Mouse (Mus musculus) layer of hippocampus, postnatal 36 days (tissue): ENCODE data around the gene Trank1. TPM values are rescaled to one million over a fixed set of nuclear protein-coding genes. Genes with fewer than 3 reads are reported as not detected.

Experiments
- DNase-seq, 2 experiments: peaks; one replicate each; pipeline ENCODE4 v3.0.0; 2022
- total RNA-seq, 2 experiments: library from RNA; stranded (reverse); gene quantifications; 2 replicates each; pipeline ENCODE4 v1.2.3; 2021

Trank1 gene
- total RNA-seq: 100 to 1,000 TPM; 201 to 218 TPM

DNA sequence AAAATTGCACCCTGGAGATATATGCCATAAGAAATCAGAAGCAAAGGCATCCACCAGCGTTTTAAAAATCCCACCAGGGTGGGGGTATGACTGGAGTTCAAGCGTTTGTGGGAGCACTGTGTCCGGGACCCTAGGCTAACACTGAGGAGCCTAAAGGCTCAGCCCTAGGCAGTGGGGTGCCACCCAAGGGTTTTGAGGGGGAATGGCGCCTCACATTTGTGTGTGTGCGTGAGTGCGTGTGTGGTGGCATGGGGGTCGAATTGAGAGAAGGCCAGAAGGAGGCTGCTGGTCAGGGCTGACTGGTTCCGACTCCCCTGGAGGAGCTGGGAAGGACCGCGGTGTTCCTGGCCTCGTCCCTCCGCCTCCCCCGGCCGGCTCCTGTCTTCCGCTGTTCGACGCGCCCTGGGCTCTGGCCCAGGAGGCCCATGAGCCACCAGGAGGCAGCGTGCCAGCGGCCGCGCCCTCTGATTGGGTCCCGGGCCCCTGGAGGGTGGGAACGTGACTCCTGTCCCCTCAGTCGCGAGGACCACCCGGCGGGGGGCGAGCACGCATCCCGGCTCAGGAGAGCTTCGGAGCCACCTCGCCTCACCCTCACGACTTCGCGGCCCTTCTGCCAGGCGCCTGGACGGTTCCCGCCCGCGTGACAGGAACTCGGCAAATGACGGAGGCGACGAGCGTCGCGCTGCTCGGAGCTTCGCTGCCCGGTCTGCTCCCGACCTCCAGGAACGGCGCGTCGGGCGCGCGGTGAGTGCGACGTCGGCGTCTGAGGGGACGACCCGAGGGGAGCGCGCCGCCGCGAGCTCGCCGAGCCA lies at the start of gene Trank1:
Trank1 (plus strand) TSS at position 709 of the 812 bp plus-strand sequence.
- DNase-seq: peak; percentile 40 to 48

DNA sequence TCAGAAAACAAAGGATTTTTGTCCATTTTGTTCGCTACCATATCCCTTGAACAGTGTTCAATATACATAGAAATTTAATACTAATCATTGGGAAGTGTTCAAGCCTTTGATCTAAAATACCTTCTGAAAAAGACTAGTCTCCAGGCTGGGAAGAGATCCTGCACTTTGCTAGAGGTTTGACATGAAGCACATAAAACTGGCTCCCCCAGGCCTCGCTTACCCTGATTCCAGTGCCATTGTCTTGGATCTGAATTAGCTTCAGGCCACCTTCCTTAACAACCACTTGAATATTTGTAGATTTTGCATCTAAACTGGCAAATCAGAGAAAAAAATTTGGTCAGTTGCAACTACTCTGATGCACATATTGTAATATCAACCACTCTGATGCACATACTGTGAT lies 43.5 kb upstream of the Trank1 start:
- DNase-seq: no peak

DNA sequence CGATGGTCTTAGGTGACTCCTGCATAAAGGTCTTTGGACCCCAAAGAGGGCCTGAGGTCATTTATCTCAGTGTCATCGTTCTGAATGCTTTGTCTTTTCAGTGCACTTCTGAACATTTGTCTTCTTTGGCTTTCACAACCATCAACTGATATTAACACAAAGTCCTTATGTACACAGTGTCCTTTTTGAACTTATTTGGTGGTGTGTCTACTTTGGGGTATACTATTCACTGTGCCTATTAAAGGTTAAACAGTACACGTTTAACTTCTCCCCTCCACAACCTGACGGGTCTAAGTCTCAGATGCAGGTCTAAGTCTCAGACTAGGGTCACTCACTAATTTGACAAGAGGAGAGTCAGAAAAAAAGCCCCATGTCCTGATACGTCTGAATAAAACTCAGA lies 40.9 kb upstream of the Trank1 start:
- DNase-seq: no peak

DNA sequence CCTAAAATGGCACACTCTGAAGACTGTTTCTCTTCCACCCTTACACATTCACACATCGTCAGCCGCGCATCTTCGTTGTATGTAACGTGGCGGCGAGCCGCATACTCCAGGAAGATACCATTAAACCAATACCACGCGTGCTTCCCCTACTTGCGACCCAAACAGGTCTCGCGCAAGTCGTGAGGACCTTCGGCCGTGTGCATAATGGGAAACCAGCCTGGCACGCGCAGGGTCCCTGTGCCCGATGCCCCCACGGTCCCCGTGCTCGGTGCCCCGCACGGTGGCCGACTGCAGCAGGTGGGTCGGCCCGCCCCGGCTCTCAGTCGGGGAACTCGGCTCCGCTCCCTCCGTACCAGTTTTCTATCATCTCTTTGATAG lies 40.5 kb upstream of the Trank1 start:
- DNase-seq: no peak

DNA sequence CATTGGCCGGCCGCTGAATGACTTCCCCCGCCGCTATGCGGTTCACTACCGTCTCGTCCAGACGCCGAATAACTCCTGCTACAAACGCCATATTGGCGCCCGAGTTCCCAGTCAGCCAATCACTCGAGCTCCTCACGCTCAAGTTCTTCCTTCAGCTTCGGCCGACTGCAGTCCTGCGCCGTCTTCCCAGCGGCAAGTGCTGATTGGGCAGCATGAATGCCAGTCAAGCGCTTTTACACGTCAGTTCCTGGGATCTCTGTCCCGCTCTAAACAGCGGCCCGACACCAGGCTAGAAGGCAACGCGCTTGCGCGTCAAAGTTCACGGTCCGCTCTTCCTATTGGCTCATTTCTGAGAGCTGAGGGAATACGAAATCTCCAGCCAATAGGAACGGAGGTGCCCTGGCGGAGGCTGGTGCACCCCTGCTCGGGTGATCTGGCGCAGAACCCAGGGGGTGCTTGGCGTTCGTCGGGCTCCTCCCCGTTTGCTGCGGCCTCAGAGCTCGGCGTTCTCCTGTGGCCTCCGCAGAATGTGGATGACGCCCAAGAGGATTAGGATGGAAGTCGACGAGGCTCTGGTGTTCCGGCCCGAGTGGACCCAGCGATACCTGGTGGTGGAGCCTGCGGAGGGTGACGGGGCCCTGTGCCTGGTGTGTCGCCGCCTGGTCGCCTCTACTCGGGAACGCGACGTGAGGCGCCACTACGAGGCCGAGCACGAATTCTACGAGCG lies 39.9 kb upstream of the Trank1 start, which contains the start of the genes Mlh1 and Epm2aip1:
Mlh1 (minus strand) TSS at position 358 of the 727 bp plus-strand sequence.
Epm2aip1 (plus strand) TSS at position 496 of the 727 bp plus-strand sequence.
- peak; percentile 99 for DNase-seq

DNA sequence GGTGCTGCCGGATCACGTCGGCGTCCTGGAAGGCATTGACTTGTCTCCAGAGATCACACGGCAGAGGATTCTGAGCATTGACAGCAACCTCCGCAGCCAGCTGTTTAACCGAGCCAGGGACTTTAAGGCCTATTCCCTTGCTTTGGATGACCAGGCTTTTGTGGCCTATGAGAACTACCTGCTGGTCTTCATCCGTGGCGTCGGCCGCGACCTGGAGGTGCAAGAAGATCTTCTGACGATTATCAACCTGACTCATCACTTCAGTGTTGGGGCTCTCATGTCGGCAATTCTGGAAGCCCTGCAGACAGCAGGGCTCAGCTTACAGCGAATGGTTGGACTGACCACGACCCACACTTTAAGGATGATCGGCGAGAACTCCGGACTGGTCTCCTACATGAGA lies 39.2 kb upstream of the Trank1 start:
- no peak for DNase-seq

DNA sequence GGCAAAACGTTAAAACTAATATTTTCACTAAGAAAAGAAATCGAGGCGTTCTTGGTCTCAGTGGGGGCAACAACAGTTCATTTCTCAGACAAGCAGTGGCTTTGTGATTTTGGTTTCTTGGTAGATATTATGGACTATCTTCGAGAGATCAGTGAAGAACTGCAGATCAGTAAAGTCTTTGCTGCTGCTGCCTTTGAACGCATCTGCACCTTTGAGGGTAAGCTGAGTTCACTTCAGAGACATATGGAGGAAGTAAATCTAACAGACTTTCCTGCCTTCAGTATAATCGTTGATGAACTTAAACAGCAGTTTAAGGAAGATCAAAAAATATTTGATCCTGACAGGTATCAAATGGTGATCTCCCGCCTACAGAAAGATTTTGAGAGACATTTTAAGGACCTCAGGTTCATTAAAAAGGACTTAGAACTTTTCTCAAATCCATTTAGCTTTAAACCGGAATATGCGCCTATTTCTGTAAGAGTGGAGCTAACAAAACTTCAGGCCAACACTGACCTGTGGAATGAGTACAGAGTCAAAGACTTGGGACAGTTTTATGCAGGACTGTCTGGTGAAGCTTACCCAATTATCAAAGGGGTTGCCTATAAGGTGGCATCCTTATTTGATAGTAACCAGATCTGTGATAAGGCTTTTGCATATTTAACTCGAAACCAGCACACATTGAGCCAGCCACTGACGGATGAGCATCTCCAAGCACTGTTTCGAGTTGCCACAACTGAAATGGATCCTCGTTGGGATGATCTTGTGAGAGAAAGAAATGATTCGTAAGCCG lies 38.3 kb upstream of the Trank1 start:
- no peak for DNase-seq

DNA sequence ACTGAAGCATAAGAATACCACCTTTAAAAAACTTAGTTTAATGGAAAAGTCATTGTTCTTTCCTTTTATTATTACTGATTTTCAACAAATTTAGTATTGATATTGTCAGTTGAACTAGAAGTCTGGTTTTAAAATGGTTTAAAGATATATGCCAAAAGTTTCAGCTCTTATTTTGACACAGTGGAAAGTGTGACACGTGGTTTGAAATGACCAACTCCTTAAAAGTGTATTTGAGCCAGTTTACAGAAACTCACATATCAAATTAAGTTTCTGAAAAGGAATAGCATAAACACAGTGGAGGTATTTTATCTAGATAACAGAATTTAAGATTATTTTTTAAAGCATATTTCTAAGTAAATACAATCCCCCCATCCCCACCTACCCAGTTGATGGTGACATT lies 37.6 kb upstream of the Trank1 start:
- no peak for DNase-seq

DNA sequence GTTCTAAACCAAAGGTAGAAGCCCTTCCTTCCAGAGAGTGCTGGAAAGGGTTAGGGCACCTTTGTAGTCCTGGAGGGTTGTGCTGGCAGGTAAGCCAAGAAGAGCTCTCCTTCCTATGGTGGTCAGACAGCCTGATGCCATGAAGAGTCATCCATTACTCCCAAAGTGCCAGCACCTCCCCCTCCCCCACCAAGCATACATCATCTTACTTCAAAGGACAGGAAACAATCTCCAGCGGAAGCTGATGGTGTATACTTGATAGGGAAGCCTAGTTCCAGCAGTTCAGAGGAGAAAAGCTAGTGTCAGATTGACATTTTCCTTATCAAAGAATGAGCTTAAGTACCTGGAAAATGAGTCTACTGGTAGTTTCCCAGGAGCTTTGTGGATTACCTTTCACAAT lies 36.4 kb upstream of the Trank1 start:
- DNase-seq: no peak

DNA sequence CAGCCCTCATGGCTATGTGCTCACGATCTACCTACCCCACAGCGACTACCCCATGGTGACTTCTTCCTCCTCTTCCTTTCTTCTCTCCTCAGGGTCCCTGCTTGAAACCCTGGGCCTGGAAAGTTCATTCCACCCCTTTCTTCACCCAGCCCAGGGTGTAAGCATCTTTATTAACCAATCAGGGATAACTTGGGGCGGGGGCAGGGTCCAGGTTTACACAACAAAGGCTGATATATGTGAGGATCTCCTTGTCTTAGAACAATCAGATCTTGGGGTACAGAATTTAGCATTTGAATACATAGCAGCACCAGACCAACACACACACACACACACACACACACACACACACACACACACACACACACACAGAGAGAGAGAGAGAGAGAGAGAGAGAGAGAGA lies 26.5 kb upstream of the Trank1 start:
- DNase-seq: no peak

DNA sequence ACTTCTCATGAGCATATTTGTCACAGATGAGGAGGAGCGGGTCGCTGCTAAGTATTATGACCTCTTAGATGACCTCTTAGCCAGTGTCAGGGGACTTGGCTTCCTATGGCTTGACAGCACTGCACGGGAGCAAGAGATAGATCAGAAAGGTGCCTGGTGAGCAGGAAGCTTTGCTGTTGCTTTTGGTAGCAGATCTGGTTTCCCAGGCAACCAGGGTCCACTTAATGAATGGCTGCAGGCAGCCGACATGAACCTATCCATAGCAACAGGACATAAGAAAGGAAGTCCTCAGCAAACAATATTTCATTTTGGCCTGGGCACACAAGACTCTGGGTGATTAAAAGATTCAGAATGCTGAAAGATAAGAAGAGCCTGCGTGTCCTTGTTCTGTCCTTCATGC lies 25.9 kb upstream of the Trank1 start:
- DNase-seq: no peak

DNA sequence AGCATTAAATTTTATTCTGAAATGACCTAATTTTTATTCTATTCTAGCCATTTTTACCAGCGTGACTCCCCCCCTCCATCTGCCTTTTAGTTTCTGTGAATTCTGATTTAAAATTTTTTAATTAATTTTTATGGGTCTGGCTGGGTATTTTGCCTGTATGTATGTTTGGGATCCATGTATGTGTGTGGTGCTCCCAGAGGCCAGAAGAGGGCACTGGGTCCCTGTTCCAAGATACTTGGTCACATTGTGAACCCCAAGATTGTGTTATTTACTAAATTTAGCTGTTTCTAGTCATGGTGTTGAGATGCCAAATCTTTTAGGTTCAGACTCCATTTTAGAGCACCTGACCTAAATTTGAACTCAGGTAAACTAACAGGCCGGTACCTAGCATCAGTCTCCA lies 25.1 kb upstream of the Trank1 start:
- DNase-seq: no peak

DNA sequence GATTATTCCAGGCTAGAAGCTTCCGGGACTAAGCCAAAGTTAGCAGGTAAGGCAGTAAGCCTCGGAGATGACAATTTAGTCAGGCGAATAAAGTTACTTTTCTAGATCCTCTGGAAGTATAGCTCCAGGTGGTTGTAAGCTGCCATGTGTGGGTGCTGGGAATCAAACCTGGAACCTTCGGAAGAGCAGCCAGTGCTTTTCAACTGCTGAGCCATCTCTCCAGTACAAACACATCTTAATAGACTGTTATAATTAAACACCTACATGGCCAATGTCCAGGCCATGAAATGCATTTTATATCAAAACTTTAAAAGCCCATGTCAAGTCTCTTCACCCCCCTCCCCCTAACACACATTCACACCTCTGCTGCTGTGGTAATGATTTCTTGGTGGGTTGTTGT lies 23.6 kb upstream of the Trank1 start:
- DNase-seq: no peak

DNA sequence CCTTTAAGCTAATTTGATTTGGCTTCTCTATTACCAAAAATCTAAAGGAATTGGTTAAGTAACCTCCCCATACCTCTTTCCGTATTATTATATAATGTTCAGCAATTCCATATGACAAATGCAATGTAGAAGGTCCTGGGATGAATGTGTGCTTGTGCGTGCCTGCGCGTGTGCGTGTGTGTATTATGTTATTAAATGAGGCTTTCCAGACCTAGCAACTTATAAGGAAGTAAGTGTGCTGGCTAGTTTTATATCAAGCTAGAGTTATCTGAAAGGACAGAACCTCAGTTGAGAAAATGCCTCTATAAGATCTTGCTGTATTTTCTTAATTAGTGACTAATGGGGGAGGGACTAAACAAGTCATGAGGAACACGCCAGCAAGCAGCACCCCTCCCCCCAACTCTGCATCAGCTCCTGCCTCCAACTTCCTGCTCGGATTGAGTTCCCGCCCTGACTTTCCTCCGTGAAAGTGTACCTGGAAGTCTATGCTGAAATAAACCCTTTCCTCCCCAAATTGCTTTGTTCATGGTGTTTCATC lies 22.2 kb upstream of the Trank1 start:
- no peak for DNase-seq

DNA sequence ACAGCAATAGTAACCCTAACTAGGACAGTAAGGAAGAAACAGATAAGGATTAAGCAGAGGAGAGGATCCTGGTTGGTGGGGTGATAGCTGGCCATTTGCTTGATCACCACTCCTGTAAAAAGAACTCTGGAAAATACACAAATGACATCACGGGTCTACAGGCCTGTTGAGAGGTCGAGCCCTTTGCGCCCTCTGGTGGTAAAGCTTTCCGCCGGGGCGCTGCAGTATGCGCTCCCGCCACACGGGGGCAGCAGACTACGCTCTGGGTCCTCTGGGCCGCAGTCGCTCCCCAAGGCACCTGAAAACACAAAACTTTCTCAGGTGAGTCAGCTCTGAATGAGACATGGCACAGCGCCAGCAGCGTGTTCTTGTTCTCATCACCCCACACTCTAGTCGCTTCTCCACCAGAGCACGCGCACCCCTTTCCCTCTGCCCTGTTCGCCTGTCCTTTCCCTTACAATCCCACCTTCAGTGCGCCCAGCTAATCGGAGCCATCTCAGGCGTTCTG lies 21.7 kb upstream of the Trank1 start:
- peak; percentile 90 to 92 for DNase-seq

DNA sequence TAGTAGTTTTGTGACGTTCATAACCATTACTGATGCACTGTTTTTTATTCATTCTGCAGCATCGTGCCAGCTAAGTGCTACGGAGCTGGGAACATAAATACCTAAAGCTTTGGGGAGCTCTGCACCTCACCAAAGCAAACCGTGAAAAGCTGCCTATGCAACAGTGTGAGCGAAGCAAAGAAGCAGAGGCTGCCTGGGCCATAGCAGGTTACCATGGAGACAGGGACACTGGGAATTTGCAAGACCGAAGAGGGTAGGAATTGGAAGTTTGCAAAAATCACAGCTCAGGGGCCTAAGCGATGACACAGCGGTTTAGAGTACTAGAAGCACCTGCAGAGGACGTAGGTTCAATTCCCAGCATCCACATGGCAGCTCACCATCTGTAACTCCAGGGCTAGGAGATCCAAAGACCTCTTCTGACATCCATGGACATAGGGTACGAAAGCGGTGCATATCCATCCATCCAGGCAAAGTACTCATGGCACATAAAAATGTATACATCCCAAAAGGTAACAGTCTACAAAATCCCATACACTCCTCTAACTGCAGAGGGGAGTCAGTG lies 20.9 kb upstream of the Trank1 start:
- no peak for DNase-seq

DNA sequence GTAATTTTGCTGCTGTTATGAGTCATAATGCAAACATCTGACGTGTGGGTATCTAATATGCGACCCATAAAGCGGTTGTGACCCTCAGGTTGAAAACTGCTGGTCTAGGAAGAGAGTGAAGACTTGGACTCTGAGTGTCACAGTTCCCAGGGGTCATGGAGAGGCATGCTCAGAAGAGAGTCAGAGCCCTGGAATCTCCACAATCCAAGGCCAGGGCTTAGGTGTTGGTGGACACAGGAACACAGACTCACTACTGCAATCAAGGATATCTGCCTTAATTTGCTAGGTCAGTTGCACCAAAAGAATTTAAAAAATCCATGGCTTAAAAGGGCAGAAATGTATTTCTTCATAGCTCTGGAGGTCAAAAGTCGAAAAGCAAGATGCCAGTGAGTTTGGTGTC lies 18.3 kb upstream of the Trank1 start:
- no peak for DNase-seq

DNA sequence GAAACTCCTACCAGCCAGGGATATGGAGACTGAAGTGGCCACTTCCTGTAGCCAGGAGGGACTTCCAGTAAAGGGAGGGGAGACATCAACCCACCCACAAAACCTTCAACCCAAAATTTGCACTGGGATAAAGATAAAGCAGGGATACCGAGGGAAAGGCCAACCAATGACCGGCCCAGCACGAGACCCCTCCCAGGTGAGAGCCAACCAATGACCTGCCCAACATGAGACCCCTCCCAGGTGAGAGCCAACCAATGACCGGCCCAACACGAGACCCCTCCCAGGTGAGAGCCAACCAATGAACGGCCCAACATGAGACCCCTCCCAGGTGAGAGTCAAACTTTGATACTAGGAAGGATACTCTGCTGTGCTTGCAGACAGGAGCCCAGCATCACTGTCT lies 16.6 kb upstream of the Trank1 start:
- DNase-seq: no peak

DNA sequence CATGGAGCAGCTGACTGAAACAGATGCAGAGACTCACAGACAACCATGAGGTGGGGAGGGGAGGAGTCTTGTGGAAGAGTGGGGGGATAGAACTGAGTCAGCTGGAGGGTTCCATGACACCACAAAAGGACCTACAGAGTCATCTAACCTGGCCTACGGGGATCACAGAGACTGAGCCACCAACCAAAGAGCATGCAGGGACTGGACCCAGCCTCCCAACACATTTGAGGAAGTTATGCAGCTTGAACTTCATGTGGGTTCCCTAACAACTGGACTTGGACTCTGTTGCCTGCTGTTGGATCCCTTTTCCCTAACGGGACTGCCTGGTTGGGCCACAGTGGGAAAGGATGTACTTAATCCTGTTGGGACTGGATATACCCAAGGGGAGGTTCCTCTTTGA lies 16.2 kb upstream of the Trank1 start:
- DNase-seq: no peak

DNA sequence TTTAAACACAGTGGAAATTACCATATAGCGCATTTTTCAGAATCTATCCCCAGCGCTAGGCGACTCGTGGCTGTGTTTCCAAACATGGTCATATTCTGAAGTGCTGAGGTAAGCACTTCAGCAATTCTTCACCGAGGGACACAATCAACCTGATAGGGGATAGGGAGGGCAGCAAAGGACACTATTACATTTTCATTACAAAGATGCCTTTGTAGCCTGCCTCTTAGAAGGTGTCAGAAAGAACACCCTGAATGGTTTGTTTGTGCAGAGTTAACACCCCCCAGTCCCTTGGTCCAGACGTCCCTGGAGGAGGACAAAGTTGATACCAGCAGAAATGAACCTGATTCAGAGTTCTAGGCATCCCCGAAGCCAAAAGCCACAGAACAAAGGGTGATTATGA lies 15.1 kb upstream of the Trank1 start:
- DNase-seq: no peak

DNA sequence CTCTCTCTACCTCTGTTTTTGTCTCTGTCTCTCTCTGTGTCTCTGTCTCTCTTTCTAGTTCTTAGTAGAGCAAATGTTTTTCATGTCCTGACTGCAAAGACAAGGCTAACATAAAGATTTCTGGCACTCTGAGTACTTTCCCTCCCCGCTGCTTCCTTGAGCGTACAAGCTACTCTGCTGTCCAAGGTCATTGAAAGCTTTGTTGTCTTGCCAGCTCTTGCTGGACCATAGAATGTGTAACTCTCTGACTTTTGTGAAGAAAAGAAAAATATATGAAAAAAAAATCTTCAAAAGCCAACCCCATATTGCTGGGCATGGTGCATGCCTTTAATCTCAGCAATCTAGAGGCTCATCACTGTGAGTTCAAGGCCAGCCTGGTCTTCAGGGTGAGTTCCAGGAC lies 12.9 kb upstream of the Trank1 start:
- DNase-seq: no peak

DNA sequence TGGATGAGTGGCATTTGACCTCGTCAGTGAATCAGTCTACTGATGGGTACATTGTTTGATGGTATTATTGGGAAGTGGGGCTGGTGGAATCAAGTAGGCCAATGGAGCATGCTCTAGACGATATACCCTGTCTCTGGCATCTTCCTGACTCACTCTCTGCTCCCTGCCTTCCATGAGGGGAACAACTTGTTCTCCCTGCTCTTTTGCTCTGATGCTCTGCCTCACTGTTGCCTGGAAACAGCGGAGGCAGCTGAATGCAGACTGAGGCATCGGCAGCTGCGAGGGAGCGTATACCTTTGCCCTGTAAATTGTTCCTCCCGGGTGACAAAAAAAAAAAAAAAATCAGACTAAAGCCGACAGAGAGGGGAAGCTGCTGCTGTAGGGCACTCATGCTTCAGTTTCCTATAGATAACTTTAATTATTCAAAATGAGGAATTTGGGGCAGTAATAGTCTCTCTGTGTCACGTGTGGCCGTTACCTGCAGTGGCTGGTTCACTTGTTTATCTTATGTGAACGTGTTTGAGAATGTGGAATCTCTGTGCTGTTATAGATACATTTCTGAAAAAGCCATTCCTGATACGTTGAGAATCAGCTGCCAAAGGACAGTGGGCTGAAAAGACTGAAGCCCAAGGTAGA lies 9.2 kb upstream of the Trank1 start:
- peak in 1 of 2 experiments; percentile 55 for DNase-seq
